Mouse (Mus musculus) heart, adult 2 months (tissue): ENCODE data around the gene Eif4g1.

ENCODE experiments used
- CTCF ChIP-seq: fragments of 200-600 bp; IDR thresholded peaks from 2 replicates; pipeline ENCODE4 v1.8.1; 2022; ENCODE audit warnings: antibody characterized with exemption, mild to moderate bottlenecking, moderate library complexity
- EP300 ChIP-seq: fragments of 200-500 bp; IDR thresholded peaks from 2 replicates; pipeline ENCODE4 v1.6.1; 2011; ENCODE audit warnings: low read depth, low read length, control low read depth; ENCODE audit not compliant: insufficient read depth

- TF ChIP-seq CTCF (no peak), EP300 (no peak)
These were observed 27.7 kb downstream of the Eif4g1 start for GRCm38 (mm10) chr16:20695622-20696323.
